Mouse (Mus musculus): Measurements from ENCODE around the gene Ajap1. TPM values are rescaled to one million over a fixed set of nuclear protein-coding genes. Genes with fewer than 3 reads are reported as not detected.
A peak's percentile ranks its signal among the peaks of the same experiment; 100 is the strongest.

Gene Ajap1
- total RNA-seq, 4 experiments from 2014 or later, result 39.4 to 46.7 (median 45.4) TPM

GRCm38 (mm10) chr4:153453496-153453895, 29.1 kb downstream of the Ajap1 start:
- no peak for DNase-seq (ENCODE audit: low spot score in 2 of 2)

GRCm38 (mm10) chr4:153451516-153451915, 31.1 kb downstream of the Ajap1 start:
- DNase-seq (ENCODE audit: low spot score in 2 of 2), result no peak

DNA sequence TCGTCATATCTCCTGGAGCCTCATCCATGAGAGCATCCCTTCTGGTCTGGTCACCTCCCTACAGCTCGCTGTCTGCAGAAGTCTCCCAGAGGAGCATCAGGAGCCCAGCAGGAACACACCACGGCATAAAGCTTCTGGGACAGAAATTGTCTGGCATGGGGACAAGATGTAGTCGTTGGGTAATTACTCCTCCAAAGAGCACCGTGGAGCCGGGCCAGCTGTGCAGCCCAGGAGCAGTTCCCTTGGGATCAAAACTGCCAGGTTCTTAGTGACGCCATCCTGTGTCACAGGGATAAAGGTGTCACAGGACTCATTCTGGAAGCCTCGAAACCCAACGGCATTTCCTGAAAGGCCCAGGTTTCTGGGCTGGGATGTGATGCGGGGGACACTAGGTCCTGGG, 40.1 kb downstream of the Ajap1 start:
- no peak for DNase-seq (ENCODE audit: low spot score in 2 of 2)

- DNase-seq (ENCODE audit: low spot score in 2 of 2), result peak; percentile 53 to 61
Measured at GRCm38 (mm10) chr4:153439868-153440267, 42.7 kb downstream of the Ajap1 start.

GRCm38 (mm10) chr4:153439031-153439430, 43.6 kb downstream of the Ajap1 start:
- DNase-seq (ENCODE audit: low spot score in 2 of 2), result peak; percentile 86 to 87

DNA sequence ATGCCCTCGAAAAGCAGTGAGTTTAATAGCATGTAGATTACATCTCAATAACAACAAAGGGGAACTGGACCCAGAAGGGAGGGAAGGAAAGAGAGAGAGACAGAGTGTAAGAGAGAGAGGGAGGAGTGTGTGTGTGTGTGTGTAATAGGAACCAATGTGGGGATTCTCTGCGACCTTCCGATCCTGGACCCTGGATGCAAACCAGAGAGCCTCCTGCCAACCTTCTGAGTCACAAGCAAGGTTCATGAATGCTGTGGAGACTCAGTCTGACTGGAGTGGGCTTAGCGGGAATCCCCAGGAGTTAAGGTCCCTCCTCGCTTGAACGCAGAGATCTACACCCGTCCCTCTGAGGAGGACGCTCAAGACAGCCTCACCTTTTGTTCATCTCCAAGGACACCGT, 45.4 kb downstream of the Ajap1 start:
- no peak for DNase-seq (ENCODE audit: low spot score in 2 of 2)

GRCm38 (mm10) chr4:153435917-153436316, 46.7 kb downstream of the Ajap1 start:
- DNase-seq (ENCODE audit: low spot score in 2 of 2), result peak; percentile 46 to 51

- DNase-seq (ENCODE audit: low spot score in 2 of 2), result no peak
Measured at GRCm38 (mm10) chr4:153429971-153430370, 52.6 kb downstream of the Ajap1 start.

DNA sequence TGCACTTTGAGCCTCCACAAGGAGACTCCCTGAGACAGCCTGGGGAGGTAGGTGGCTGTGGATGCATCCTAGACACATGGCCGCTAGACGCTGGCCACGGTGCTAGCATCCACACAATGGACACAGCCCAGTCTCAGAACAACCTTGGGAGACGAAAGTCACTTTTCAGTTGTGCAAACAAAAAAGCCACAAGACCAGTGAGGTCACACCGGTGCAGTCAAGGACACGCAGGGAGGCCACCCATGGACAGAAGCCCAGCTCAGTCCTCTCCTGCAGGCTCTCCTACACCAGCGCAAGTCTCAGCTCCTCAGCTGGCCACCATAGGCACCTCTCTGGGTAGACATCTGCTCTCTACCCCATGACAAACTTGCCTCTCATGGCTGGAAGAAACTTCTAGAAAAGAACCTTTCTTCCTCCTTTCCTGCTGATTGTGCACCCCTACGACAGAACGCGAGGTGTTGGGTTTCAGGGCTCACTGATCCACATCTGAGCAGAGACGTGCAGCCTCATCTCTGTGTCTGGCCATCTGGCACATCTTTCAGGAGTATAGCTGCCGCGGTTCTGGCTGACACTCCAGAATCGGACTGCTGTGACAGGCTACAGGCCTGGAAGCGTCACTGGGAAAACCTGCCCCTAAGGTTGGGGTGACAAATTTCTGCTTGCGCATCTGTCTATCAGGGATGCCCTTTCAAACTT, 56.5 kb downstream of the Ajap1 start:
- no peak for DNase-seq (ENCODE audit: low spot score in 2 of 2)

GRCm38 (mm10) chr4:153424324-153424723, 58.3 kb downstream of the Ajap1 start:
- no peak for DNase-seq (ENCODE audit: low spot score in 2 of 2)

DNA sequence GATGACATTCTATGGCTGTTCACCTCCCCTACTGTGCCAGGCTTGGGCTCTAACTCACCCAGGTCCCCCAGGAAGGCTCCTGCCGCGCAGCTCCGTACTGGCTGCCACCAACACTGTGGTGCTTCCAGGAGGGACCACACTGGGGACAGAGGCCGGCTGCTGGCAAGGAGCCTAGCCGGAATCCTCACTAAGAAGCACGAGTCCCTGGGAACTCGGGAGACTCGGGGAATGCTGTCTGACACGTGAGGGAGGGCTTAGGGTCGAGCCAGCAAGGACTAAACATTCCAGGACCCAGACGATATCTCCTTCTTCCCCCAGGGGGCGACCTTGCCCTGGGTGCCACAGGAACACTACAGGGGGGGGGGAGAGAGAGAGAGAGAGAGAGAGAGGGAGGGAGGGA, 64.7 kb downstream of the Ajap1 start:
- peak in 1 of 2 experiments; percentile 35 for DNase-seq (ENCODE audit: low spot score in 2 of 2)

GRCm38 (mm10) chr4:153417164-153417896, 65.3 kb downstream of the Ajap1 start:
- no peak for DNase-seq (ENCODE audit: low spot score in 2 of 2)

- no peak for DNase-seq (ENCODE audit: low spot score in 2 of 2)
Measured at GRCm38 (mm10) chr4:153416111-153416510, 66.5 kb downstream of the Ajap1 start.

- DNase-seq (ENCODE audit: low spot score in 2 of 2), result no peak
Measured at GRCm38 (mm10) chr4:153398421-153398820, 84.2 kb downstream of the Ajap1 start.

GRCm38 (mm10) chr4:153387478-153387877, 95.1 kb downstream of the Ajap1 start:
- DNase-seq (ENCODE audit: low spot score in 2 of 2), result peak; percentile 25 to 42

GRCm38 (mm10) chr4:153381433-153381832, 101.2 kb downstream of the Ajap1 start:
- DNase-seq (ENCODE audit: low spot score in 2 of 2), result no peak

- no peak for DNase-seq (ENCODE audit: low spot score in 2 of 2)
Measured at GRCm38 (mm10) chr4:153380885-153381284, 101.7 kb downstream of the Ajap1 start.

DNA sequence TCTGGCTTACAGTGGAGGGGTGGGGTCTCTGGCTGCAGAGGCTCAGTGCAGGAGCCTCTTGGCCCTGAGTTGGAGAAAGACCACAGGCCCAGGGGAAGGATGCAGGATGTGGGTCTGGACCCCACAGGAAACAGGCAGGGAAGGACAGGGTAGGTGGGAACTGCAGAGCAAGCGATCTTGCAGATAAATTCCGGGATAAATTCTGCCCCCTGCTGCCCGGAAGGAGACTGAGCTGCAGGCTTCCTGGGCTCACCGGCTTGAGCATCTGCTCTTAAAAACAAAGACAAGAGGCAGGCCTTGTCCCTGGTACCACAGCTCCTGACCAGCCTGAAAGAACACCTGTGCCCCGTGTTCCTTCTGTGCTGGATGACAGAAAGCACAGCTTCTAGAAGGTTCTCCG, 104.6 kb downstream of the Ajap1 start:
- peak; percentile 27 to 53 for DNase-seq (ENCODE audit: low spot score in 2 of 2)

DNA sequence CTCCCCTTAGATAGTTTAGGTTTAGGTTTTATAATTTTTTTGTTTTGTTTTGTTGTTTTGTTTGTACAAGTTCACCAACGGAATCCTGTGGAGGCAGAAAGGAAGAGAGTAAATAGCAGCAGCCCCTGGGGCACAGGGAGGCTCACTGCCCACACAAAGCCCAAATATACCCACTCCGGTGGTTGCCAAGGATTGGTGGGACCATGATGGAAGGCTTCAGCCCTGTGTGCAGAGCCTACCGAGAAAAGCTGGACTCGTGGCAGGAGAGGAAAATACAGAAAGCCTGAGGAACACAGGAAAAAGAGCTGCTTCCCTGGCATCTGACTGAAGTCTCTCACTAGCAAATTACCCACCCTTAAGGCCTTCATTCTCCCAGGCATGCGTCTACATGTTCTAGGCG, 108.4 kb downstream of the Ajap1 start:
- DNase-seq (ENCODE audit: low spot score in 2 of 2), result no peak

GRCm38 (mm10) chr4:153373125-153373524, 109.5 kb downstream of the Ajap1 start:
- no peak for DNase-seq (ENCODE audit: low spot score in 2 of 2)

DNA sequence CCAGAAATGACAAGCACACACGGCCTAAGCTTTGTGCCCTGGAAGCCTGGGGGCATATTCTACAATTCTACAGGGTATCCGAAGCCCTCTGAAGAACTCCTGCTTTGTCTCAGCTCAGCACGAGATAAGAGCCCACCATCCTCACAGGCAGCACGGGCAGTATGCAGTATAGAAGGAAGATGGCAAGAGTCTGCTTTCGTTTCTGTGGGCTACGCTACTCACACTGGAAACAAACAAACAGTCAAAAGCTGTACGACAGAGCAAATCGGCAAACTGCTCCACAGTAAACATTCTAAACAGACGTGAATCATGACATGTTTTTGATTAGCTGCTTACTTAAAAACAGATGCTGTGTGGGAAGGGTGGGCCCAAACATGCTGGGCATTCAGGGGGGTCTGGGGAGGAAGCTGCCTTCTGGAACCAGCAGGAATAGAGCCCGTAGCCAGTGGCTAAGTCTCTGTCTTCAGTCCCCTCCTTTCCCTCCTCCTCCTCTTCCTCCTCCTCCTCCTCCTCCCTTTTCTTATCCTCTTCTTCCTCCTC, 113.9 kb downstream of the Ajap1 start:
- no peak for DNase-seq (ENCODE audit: low spot score in 2 of 2)

DNA sequence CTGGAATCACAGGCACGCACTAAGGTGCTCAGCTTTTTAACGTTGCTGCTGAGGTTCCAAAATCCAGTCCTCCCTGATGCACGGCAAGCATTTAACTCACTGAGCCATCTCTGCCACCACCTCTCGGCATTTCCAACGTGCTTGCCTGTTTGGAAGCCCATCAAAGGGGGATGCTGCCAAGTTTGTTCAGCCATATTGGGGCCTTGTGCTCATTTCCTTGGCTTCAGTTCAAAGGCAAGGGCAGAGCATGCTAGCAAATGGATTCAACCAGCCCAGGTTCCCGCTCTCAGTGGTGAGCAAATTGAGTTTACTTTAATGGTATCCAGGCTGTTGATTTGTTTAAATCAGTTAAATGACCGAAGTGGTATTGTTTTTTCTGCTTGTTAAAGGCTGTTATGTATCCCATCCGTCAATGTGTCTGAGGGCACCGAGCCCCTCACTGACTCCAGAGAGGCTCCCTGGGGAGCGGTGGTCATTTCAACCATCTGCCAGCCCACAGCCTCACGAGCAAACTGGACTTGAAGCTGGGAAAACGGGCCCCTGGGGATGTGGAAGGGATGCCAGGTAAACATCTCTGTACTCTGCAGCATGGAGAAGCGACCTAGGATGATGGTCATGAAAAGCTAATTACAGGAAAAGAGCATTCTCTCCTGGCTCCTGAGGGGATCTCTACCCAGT, 121.6 kb downstream of the Ajap1 start:
- no peak for DNase-seq (ENCODE audit: low spot score in 2 of 2)
